Mouse (Mus musculus) intestine, embryonic 16.5 days (tissue): ENCODE measurements at regions not wholly inside any gene's neighbourhood (a gene's known extent, or its start where the extent isn't known, plus 50 kb on each side); places are given as distances from the start of the nearest gene placed in this dataset.

ENCODE experiments used
- ATAC-seq: fragments of 200-750 bp; cut with Nextera tagmentation; 2 replicates; pipeline ENCODE4 v1.8.0; 2017; ENCODE audit warnings: moderate TSS enrichment, moderate library complexity
- H3K27ac ChIP-seq: fragments of 300-500 bp; sonication (generic); 2 replicates; pipeline ENCODE4 v1.5.1; 2014; ENCODE audit warnings: mild to moderate bottlenecking, low read length
- H3K27me3 ChIP-seq: fragments of 300-500 bp; sonication (generic); replicated peaks from 2 replicates; pipeline ENCODE4 v1.6.1; 2014; ENCODE audit warnings: low read length, control low read depth, mixed read lengths; ENCODE audit not compliant: control insufficient read depth, insufficient read depth
- H3K36me3 ChIP-seq: fragments of 300-500 bp; sonication (generic); 2 replicates; pipeline ENCODE4 v1.6.1; 2014; ENCODE audit warnings: low read length, control low read depth; ENCODE audit not compliant: control insufficient read depth, insufficient read depth
- H3K4me1 ChIP-seq: fragments of 300-500 bp; sonication (generic); 2 replicates; pipeline ENCODE4 v1.6.1; 2014; ENCODE audit warnings: low read length, control low read depth, mixed read lengths; ENCODE audit not compliant: control insufficient read depth, insufficient read depth
- H3K4me2 ChIP-seq: fragments of 300-500 bp; sonication (generic); 2 replicates; pipeline ENCODE4 v1.6.1; 2014; ENCODE audit warnings: low read depth, low read length, control low read depth
- H3K4me3 ChIP-seq: fragments of 300-500 bp; sonication (generic); 2 replicates; pipeline ENCODE4 v1.5.1; 2014; ENCODE audit warnings: mild to moderate bottlenecking, low read length
- H3K9ac ChIP-seq: fragments of 300-500 bp; sonication (generic); 2 replicates; pipeline ENCODE4 v1.6.1; 2014; ENCODE audit warnings: low read depth, low read length
- H3K9me3 ChIP-seq: fragments of 300-500 bp; sonication (generic); 2 replicates; pipeline ENCODE4 v1.6.1; 2016; ENCODE audit warnings: low read length, control low read depth; ENCODE audit not compliant: control insufficient read depth
- WGBS: fragments of 180-500 bp; shearing (Covaris S2); extraction: QIAGEN DNeasy Blood & Tissue Kit; methylation state at CpG from one replicate; pipeline ENCODE4 v1.1.7; 2014; 5-methylcytosine and 5-hydroxymethylcytosine counted together

- H3K4me3 ChIP-seq = no peak overlapping the region
- 56% methylated on average over 5 of the region's 5 CpGs for WGBS
- no peak overlapping the region for H3K9ac ChIP-seq
- no peak for ATAC-seq
- H3K4me1 ChIP-seq = no peaks in the 10 kb centered on the region
- H3K4me2 ChIP-seq = no peak overlapping the region
- no peaks in the 10 kb centered on the region for H3K36me3 ChIP-seq
- no peaks in the 10 kb centered on the region for H3K9me3 ChIP-seq
- H3K27me3 ChIP-seq = no peaks in the 10 kb centered on the region
- H3K27ac ChIP-seq = no peak overlapping the region
These were observed 631.6 kb upstream of the Sema6d start for GRCm38 (mm10) chr2:123458034-123458677.

- 49% methylated on average over 2 of the region's 2 CpGs for WGBS
- H3K27ac ChIP-seq = no peak overlapping the region
- no peaks in the 10 kb centered on the region for H3K9me3 ChIP-seq
- no peaks in the 10 kb centered on the region for H3K36me3 ChIP-seq
- H3K9ac ChIP-seq = no peak overlapping the region
- ATAC-seq = no peak
- no peaks in the 10 kb centered on the region for H3K27me3 ChIP-seq
- no peak overlapping the region for H3K4me3 ChIP-seq
- H3K4me2 ChIP-seq = no peak overlapping the region
- no peaks in the 10 kb centered on the region for H3K4me1 ChIP-seq
These were observed 615.9 kb upstream of the Sema6d start for GRCm38 (mm10) chr2:123473840-123474239.

GRCm38 (mm10) chr2:123486681-123487080, 603.1 kb upstream of the Sema6d start:
- 29% methylated on average over 1 of the region's 1 CpGs for WGBS
- H3K4me2 ChIP-seq = no peak overlapping the region
- H3K27me3 ChIP-seq = no peaks in the 10 kb centered on the region
- H3K4me3 ChIP-seq = no peak overlapping the region
- no peaks in the 10 kb centered on the region for H3K36me3 ChIP-seq
- H3K27ac ChIP-seq = no peak overlapping the region
- no peak overlapping the region for H3K9ac ChIP-seq
- H3K4me1 ChIP-seq = no peaks in the 10 kb centered on the region
- ATAC-seq = no peak
- no peaks in the 10 kb centered on the region for H3K9me3 ChIP-seq

- H3K4me2 ChIP-seq = no peak overlapping the region
- no peak overlapping the region for H3K4me3 ChIP-seq
- no peaks in the 10 kb centered on the region for H3K9me3 ChIP-seq
- no peak overlapping the region for H3K27ac ChIP-seq
- H3K9ac ChIP-seq = no peak overlapping the region
- 74% methylated on average over 1 of the region's 1 CpGs for WGBS
- H3K27me3 ChIP-seq = no peaks in the 10 kb centered on the region
- H3K36me3 ChIP-seq = no peaks in the 10 kb centered on the region
- peak; percentile 85 for ATAC-seq
- no peaks in the 10 kb centered on the region for H3K4me1 ChIP-seq
These were observed 583.6 kb upstream of the Sema6d start for GRCm38 (mm10) chr2:123506162-123506561.

GRCm38 (mm10) chr2:123507095-123507494, 582.7 kb upstream of the Sema6d start:
- Histone ChIP-seq H3K27ac (no peak overlapping the region), H3K4me2 (no peak overlapping the region), H3K9me3 (no peaks in the 10 kb centered on the region), H3K4me3 (no peak overlapping the region), H3K27me3 (no peaks in the 10 kb centered on the region), H3K9ac (no peak overlapping the region), H3K4me1 (no peaks in the 10 kb centered on the region), H3K36me3 (no peaks in the 10 kb centered on the region)
- ATAC-seq = peak; percentile 69

- 57% methylated on average over 1 of the region's 1 CpGs for WGBS
- H3K4me3 ChIP-seq = no peak overlapping the region
These were observed 560.9 kb upstream of the Sema6d start for GRCm38 (mm10) chr2:123528915-123529314.

GRCm38 (mm10) chr2:123532946-123533791, 556.6 kb upstream of the Sema6d start:
- ATAC-seq = no peak
- Histone ChIP-seq H3K4me2 (no peak overlapping the region), H3K4me3 (no peak overlapping the region), H3K9me3 (no peaks in the 10 kb centered on the region), H3K9ac (no peak overlapping the region), H3K36me3 (no peaks in the 10 kb centered on the region), H3K27ac (no peak overlapping the region), H3K27me3 (no peaks in the 10 kb centered on the region), H3K4me1 (no peaks in the 10 kb centered on the region)
- WGBS = 76% methylated on average over 9 of the region's 9 CpGs

More at GRCm38 (mm10) chr2:123528915-123529314, 560.9 kb upstream of the Sema6d start:
- no peak for ATAC-seq
- H3K9me3 ChIP-seq = no peaks in the 10 kb centered on the region
- H3K9ac ChIP-seq = no peak overlapping the region
- H3K36me3 ChIP-seq = no peaks in the 10 kb centered on the region
- no peak overlapping the region for H3K4me2 ChIP-seq
- no peak overlapping the region for H3K27ac ChIP-seq
- no peaks in the 10 kb centered on the region for H3K27me3 ChIP-seq
- H3K4me1 ChIP-seq = no peaks in the 10 kb centered on the region

- 45% methylated on average over 1 of the region's 1 CpGs for WGBS
- ATAC-seq = no peak
- Histone ChIP-seq H3K27me3 (no peaks in the 10 kb centered on the region), H3K4me3 (no peak overlapping the region), H3K4me2 (no peak overlapping the region), H3K9me3 (no peaks in the 10 kb centered on the region), H3K9ac (no peak overlapping the region), H3K27ac (no peak overlapping the region), H3K36me3 (no peaks in the 10 kb centered on the region), H3K4me1 (no peaks in the 10 kb centered on the region)
These were observed 538.4 kb upstream of the Sema6d start for GRCm38 (mm10) chr2:123551249-123551850.

GRCm38 (mm10) chr2:123558123-123558650, 531.6 kb upstream of the Sema6d start:
- H3K4me3 ChIP-seq = no peak overlapping the region
- no peaks in the 10 kb centered on the region for H3K9me3 ChIP-seq
- H3K27ac ChIP-seq = no peak overlapping the region
- no peaks in the 10 kb centered on the region for H3K27me3 ChIP-seq
- no peaks in the 10 kb centered on the region for H3K4me1 ChIP-seq
- ATAC-seq = no peak
- no peak overlapping the region for H3K4me2 ChIP-seq
- no peak overlapping the region for H3K9ac ChIP-seq
- no peaks in the 10 kb centered on the region for H3K36me3 ChIP-seq
